Mouse (Mus musculus) heart, postnatal 10 days (tissue): ENCODE measurements around the gene Sfta2. TPM values are rescaled to one million over a fixed set of nuclear protein-coding genes. Genes with fewer than 3 reads are reported as not detected.

Source experiments
- DNase-seq, 2 experiments: peaks; one replicate each; pipeline ENCODE4 v3.0.0; 2021
- intact Hi-C: fragments of 180-260 bp; cut with DNase I; formaldehyde crosslinking; loops from one replicate; pipeline ENCODE4 v1.15.1; 2025
- total RNA-seq, 2 experiments: library from RNA; stranded (reverse); gene quantifications; 2 replicates each; pipeline ENCODE4 v1.2.3; 2021

The Sfta2 gene
- total RNA-seq, 2 experiments from 2014 or later = not detected

- intact Hi-C loops = no loop called here
- no peak for DNase-seq
Measured at GRCm38 (mm10) chr17:35669731-35670130, 68.4 kb downstream of the Sfta2 start.

- no peak for DNase-seq
- intact Hi-C loops = no loop called here
Measured at GRCm38 (mm10) chr17:35671846-35672245, 70.5 kb downstream of the Sfta2 start.

DNA sequence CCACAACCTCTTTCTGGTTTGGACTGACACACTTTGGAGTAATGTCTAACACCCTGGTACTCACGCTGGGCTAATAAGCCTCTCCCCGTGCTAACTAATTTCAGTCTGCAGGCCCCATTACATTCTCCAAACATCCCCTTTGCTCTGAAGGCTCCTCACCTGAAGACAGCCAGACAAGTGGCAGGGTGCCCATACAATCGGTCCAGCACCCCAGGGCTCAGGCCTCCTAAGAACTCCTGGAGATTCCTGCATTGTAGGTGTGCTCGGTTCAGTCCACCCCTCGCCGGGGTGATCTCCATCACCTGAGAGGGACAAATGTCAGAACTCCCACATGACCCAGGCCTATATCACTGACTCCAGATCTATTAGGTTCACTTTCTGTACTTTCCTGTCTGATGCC, 71.2 kb downstream of the Sfta2 start:
- intact Hi-C loops = no loop called here
- no peak for DNase-seq

DNA sequence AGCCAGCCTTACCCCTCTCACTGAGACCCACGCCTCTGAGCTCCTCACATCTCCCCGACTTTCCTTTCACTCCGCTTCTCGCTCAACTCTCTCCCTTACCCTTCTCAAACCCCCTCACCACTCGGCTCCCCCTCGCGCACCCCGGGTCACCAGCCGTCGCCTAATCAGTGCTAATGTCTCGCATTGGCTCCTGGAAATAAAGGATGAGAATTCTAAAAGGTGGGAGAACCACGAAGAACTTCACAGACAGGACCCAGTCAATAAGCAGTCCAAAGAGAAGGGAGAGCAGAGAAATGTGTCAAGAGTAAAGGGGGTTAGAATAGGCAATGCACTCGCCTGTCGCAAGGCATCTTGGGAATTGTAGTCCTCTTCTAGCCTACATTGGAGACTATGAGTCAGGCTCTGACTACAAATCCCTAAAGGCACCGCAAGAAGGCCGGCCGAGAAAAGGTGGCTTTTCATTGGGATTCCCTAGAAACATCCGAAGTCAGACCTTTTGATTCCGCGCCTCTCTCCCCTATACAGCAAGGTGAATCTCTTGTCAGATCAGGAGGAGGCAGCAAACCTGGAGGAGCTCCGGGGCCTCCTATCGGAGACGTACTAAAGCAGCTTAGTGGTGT, 72.2 kb downstream of the Sfta2 start, which contains the start of gene Gtf2h4:
Gtf2h4 (minus strand) TSS at position 324 of the 620 bp plus-strand sequence.
- intact Hi-C loops = no loop called here
- DNase-seq = peak; percentile 95 to 96

- no peak for DNase-seq
- intact Hi-C loops = no loop called here
Measured at GRCm38 (mm10) chr17:35680591-35680990, 79.2 kb downstream of the Sfta2 start.

DNA sequence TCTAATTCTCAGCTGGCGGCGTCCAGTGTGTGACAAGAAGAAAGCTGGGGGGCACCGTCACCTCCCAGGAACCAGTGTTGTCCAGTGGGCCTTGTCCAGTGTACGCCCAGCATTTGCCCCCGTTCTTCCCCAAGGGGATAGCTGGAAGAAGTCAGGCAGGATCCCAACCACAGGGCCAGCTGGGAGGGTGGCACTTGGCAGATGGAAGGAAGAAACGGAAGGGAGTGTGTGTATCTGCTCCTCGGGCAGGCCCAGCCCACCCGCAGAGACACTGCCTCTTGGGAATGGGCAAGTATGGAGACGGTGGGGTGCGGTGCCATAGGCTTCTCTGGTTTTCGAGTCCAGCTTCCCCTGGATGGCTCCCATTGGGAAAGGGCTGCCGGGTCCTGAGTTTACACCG, 80.6 kb downstream of the Sfta2 start:
- DNase-seq = no peak
- intact Hi-C loops = no loop called here

GRCm38 (mm10) chr17:35685061-35685460, 83.7 kb downstream of the Sfta2 start:
- intact Hi-C loops = no loop called here
- DNase-seq = no peak

DNA sequence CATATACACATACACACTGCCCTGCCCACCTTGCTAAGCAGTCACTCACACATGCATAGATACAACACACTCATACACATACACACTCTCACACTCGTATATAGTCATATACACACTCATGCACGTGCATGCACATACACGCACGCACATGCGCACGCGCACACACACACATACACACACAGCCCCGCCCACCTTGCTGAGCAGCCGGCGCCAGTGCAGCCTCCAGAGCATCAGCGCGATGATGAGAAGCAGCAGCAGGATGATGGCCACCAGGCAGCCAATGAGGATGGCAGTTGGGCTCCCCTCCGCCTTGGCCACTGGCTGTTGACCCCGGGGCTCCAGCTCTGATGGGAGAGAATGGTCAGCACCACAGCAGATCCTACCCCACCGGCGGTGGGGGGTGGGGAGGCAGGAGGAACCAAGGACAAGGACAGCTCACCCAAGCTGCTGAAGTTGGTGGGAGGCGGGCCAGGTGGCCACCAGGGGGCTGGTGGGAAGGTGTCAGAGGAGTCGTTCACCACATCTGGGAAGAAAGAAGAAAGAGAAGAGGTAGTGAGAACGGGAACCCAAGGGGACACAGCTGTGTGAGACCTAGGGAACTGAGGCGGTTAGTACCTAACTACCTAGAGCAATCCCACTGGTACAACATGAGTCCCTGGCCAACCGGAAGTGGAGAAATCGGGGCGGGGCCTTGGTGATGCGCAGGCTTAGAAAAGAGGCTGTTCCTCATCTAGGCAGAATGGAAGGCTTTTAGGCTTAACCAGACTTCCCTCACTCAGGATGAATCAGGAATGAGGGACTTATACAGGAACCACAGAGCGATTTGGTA, 87.2 kb downstream of the Sfta2 start:
- no peak for DNase-seq
- intact Hi-C loops = no loop called here

DNA sequence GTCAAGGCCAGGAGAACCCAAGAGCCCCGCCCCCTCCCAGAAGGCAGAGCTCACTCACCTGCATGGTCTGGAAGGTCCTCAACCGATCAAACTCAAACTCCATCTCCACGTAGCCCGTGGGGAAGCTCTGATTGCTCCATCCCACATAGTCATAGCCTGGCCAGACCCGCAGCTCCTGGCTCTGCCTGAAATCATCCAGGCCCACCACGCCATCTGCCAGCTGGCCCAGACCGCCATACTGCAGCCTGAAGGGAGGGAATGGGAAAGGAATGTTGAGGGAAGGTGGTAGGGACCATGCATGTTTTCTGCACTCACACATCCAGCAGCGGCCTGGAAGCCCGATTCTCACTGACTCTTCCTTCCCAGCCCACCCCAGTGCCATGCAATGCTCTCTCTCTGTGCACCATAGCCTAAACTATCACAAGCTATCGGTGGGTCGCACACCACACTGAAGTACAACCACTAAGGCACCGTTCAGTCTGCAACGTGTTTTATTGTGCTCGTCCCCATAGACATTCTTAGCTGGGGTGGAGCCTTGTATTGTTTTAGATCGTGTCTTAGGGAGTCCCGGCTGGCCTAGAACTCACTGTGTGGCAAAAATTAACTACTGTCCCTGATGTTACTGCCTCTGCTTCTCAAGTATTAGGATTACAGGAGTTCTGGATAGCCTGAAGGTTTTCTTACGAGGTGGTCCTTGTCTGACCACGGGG, 88.7 kb downstream of the Sfta2 start:
- intact Hi-C loops = no loop called here
- no peak for DNase-seq

DNA sequence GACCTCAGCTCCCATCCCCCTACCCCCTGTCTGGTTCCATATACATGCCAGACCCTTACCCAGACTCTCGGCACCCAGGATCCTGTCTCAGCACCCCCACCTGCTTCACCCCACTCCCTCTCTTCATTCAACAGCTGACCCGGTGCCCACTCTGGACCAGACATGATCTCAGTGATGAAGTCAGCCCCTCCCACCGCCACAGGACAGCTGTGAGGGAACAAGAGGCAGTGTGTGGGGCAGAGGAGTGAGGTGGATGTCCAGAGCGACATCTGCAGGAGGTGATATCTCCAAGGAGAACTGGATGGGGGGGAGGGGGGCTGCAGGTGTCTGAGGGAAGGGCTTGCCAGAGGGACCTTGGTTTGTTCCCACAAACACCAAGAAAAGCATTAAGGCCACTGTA, 90.5 kb downstream of the Sfta2 start:
- DNase-seq = no peak
- intact Hi-C loops = no loop called here

DNA sequence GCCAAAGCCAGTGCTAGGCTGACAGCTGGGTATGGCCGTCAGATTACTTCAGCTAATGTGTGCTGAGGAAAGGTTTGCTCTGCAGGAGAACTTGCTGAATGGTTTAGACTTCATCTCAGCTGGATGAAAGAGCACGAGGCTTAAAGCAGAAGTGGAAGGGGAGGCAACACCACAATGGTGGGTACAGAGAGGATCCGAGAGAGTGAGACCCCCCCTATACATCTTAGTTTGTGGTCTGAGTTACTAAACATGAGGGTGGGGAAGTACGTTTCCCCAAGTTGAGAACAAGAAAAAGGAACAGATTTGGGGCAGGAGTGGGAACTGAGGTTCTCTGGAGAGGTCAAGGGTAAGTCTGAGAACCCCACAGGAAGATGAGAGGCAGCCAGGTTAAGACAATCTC, 91.0 kb downstream of the Sfta2 start:
- intact Hi-C loops = no loop called here
- DNase-seq = no peak

DNA sequence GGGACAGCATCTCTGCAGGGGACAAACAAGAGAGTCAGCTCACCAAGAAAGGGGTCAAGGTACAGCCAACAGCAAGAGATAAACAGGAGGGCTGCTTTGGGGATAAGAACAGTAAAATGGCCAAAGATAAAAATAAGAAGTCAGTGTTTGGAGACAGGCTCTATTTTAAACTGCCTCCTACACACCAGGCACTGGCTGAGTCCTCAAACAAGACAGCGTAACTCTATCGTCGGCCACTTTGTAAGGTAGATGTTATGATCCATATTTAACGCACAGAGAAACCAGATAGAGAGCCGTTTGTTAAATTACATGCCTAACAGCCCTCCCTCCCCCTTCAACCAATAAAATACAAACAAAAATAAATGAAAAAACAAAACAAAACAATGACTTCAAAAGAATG, 92.6 kb downstream of the Sfta2 start:
- DNase-seq = no peak
- intact Hi-C loops = no loop called here

DNA sequence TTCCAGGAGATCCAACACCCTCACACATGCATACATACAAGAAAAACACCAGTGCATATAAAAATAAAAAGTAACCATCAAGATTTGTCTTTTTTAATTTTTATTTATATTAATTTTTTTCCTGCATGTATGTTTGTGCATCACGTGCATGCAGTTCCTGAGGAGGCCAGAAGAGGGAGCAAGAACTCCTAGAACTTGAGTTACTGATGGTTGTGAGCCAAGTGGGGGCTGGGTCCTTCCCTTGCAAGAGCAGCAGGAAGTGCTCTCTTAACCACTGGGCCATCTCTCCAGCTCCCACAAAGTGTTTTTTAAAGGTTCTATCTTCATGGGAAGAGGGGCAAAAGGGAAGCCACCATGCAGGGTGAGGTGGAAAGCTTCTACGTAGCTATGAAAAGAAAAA, 93.9 kb downstream of the Sfta2 start:
- intact Hi-C loops = no loop called here
- DNase-seq = peak in 1 of 2 experiments; percentile 72

DNA sequence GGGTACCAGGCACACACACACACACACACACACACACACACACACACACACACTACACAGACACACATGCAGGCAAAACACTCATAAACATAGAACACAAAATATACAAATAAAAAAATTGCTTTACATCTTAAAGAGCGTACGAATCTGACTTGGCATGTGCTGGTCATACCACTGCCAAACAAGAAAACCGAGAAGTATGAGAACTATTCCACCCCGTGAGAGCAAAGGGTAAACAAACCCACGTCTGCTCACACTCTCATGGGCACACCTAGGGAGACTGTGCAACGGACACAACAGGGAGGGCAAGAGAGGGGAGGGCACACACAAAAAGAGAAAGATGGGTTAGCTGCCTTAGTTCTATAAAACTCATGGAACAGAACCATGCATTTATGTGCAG, 95.3 kb downstream of the Sfta2 start:
- intact Hi-C loops = no loop called here
- DNase-seq = no peak

- DNase-seq = no peak
- intact Hi-C loops = no loop called here
Measured at GRCm38 (mm10) chr17:35697429-35697758, 96.0 kb downstream of the Sfta2 start.

GRCm38 (mm10) chr17:35697759-35698500, 96.6 kb downstream of the Sfta2 start:
- peak; percentile 56 to 62 for DNase-seq
- intact Hi-C loops = no loop called here

DNA sequence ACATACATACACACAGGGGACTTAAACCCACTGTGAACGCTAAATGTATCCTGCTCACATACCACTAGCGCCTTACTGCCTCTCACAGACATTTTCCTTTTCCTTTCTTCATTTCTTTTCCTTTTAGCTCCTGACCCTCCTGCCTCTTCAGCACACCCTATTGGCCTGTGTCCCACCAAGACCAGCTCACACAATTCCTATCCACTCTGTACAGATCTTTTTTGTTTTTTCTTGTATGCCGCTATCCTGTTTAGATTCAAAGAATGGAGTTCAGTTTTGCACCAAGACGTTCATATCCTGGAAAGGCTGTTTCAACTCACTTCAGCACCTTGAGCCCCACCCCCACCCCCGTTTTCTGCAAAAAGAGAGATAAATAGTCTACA, 97.1 kb downstream of the Sfta2 start:
- no peak for DNase-seq
- intact Hi-C loops = no loop called here

GRCm38 (mm10) chr17:35699919-35700318, 98.6 kb downstream of the Sfta2 start:
- DNase-seq = peak; percentile 90 to 91
- intact Hi-C loops = no loop called here
